Mouse (Mus musculus) embryonic facial prominence, embryonic 14.5 days (tissue): ENCODE data around the gene Ttf2. TPM values are rescaled to one million over a fixed set of nuclear protein-coding genes. Genes with fewer than 3 reads are reported as not detected.

Experiments
- ATAC-seq: fragments of 200-750 bp; cut with Nextera tagmentation; 2 replicates; pipeline ENCODE4 v1.8.0; 2017; ENCODE audit warnings: low read depth, moderate number of reproducible peaks, moderate TSS enrichment
- DNase-seq: peaks from one replicate; pipeline ENCODE4 v3.0.0-alpha.2; 2015; ENCODE audit warnings: low spot score
- H3K27ac ChIP-seq: fragments of 300-500 bp; sonication (generic); replicated peaks from 2 replicates; pipeline ENCODE4 v1.5.1; 2014; ENCODE audit warnings: low read depth, mild to moderate bottlenecking, low read length, moderate library complexity
- H3K27me3 ChIP-seq: fragments of 300-500 bp; sonication (generic); replicated peaks from 2 replicates; pipeline ENCODE4 v1.6.1; 2014; ENCODE audit warnings: low read length; ENCODE audit not compliant: control insufficient read depth, insufficient read depth
- H3K36me3 ChIP-seq: fragments of 300-500 bp; sonication (generic); 2 replicates; pipeline ENCODE4 v1.6.1; 2014; ENCODE audit warnings: low read length, mixed read lengths; ENCODE audit not compliant: control insufficient read depth, insufficient read depth
- H3K4me1 ChIP-seq: fragments of 300-500 bp; sonication (generic); 2 replicates; pipeline ENCODE4 v1.6.1; 2014; ENCODE audit warnings: antibody characterized with exemption, low read length; ENCODE audit not compliant: control insufficient read depth, insufficient read depth
- H3K4me2 ChIP-seq: fragments of 300-500 bp; sonication (generic); 2 replicates; pipeline ENCODE4 v1.6.1; 2014; ENCODE audit warnings: low read depth, mild to moderate bottlenecking, low read length, moderate library complexity, mixed read lengths
- H3K4me3 ChIP-seq: fragments of 300-500 bp; sonication (generic); 2 replicates; pipeline ENCODE4 v1.5.1; 2014; ENCODE audit warnings: low read depth, mild to moderate bottlenecking, low read length
- H3K9ac ChIP-seq: fragments of 300-500 bp; sonication (generic); 2 replicates; pipeline ENCODE4 v1.6.1; 2014; ENCODE audit warnings: low read depth, mild to moderate bottlenecking, low read length, moderate library complexity, mixed read lengths
- H3K9me3 ChIP-seq: fragments of 300-500 bp; sonication (generic); 2 replicates; pipeline ENCODE4 v1.6.1; 2016; ENCODE audit warnings: low read length; ENCODE audit not compliant: control insufficient read depth
- WGBS: fragments of 180-500 bp; shearing (Covaris S2); extraction: QIAGEN DNeasy Blood & Tissue Kit; methylation state at CpG from one replicate; pipeline ENCODE4 v1.1.7; 2014; 5-methylcytosine and 5-hydroxymethylcytosine counted together
- polyA plus RNA-seq: library from polyadenylated mRNA; unstranded; fragments of >200 nt; fragmentation: Nextera tagmentation; extraction: Ambion mirVana; gene quantifications from 2 replicates; pipeline ENCODE4 v1.2.1, GENCODE M21; 2014

Gene Ttf2
- polyA plus RNA-seq, 1 experiment from 2014 or later = 12.0 TPM

DNA sequence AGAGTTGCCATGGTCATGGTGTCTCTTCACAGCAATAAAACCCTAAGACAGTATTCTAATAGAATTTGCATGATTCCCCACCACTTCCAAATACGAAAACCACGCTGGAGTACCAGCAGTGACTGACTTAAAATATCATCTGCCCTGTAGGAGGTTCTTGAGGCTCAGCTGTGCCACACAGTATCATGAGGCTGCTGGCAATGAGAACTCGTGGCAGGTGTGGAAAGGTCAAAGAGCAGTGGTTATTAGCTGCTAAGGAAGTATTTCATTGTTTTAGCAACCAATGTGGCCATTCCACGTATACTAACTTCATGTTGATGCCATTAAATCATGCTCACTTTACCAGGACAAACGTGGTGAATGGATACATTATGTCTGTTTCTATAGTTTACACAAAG is 41.7 kb upstream of the Ttf2 start:
- ATAC-seq (no peak), DNase-seq (no peak)
- Histone ChIP-seq H3K9me3 (no peaks in the 10 kb centered on the region), H3K9ac (no peak overlapping the region), H3K4me1 (peaks cover 15% of the 10 kb centered on the region; the same call in 1 of the 2 replicates), H3K4me3 (no peak overlapping the region), H3K27ac (no peak overlapping the region), H3K36me3 (no peaks in the 10 kb centered on the region), H3K27me3 (no peaks in the 10 kb centered on the region), H3K4me2 (no peak overlapping the region)
- 55% methylated on average over 5 of the region's 5 CpGs for WGBS

GRCm38 (mm10) chr3:101010589-101011202 is 41.2 kb upstream of the Ttf2 start:
- peaks cover 16% of the 10 kb centered on the region; the same call in 1 of the 2 replicates for H3K4me1 ChIP-seq
- H3K4me2 ChIP-seq = no peak overlapping the region
- 81% methylated on average over 4 of the region's 4 CpGs for WGBS
- ATAC-seq (no peak), DNase-seq (peak; percentile 14)
- H3K9me3 ChIP-seq = no peaks in the 10 kb centered on the region
- H3K27me3 ChIP-seq = no peaks in the 10 kb centered on the region
- H3K27ac ChIP-seq = no peak overlapping the region
- H3K9ac ChIP-seq = no peak overlapping the region
- no peak overlapping the region for H3K4me3 ChIP-seq
- no peaks in the 10 kb centered on the region for H3K36me3 ChIP-seq

- Histone ChIP-seq H3K9me3 (no peaks in the 10 kb centered on the region), H3K4me1 (peaks cover 9% of the 10 kb centered on the region; the same call in 1 of the 2 replicates), H3K4me3 (no peak overlapping the region), H3K27me3 (no peaks in the 10 kb centered on the region), H3K27ac (no peak overlapping the region), H3K4me2 (no peak overlapping the region), H3K9ac (no peak overlapping the region), H3K36me3 (no peaks in the 10 kb centered on the region)
- ATAC-seq (no peak), DNase-seq (peak; percentile 69)
- 46% methylated on average over 5 of the region's 5 CpGs for WGBS
Measured at GRCm38 (mm10) chr3:101007112-101007782, 37.8 kb upstream of the Ttf2 start.

- Histone ChIP-seq H3K4me3 (no peak overlapping the region), H3K4me1 (peaks cover 9% of the 10 kb centered on the region; the same call in 1 of the 2 replicates), H3K36me3 (no peaks in the 10 kb centered on the region), H3K27ac (no peak overlapping the region), H3K9ac (no peak overlapping the region), H3K4me2 (no peak overlapping the region), H3K27me3 (no peaks in the 10 kb centered on the region), H3K9me3 (no peaks in the 10 kb centered on the region)
- 63% methylated on average over 6 of the region's 6 CpGs for WGBS
- no peak for ATAC-seq
- peak; percentile 38 for DNase-seq
Measured at GRCm38 (mm10) chr3:101005392-101005791, 35.9 kb upstream of the Ttf2 start.

GRCm38 (mm10) chr3:101003575-101004356 is 34.3 kb upstream of the Ttf2 start:
- no peak for ATAC-seq
- Histone ChIP-seq H3K4me2 (no peak overlapping the region), H3K36me3 (no peaks in the 10 kb centered on the region), H3K4me3 (no peak overlapping the region), H3K27ac (no peak overlapping the region), H3K27me3 (no peaks in the 10 kb centered on the region), H3K4me1 (peaks cover 12% of the 10 kb centered on the region), H3K9me3 (no peaks in the 10 kb centered on the region), H3K9ac (no peak overlapping the region)
- no peak for DNase-seq
- WGBS = 81% methylated on average over 15 of the region's 15 CpGs

GRCm38 (mm10) chr3:100999732-101000131 is 30.3 kb upstream of the Ttf2 start:
- no peak overlapping the region for H3K9ac ChIP-seq
- 19% methylated on average over 2 of the region's 2 CpGs for WGBS
- DNase-seq (no peak), ATAC-seq (no peak)
- no peak overlapping the region for H3K4me3 ChIP-seq
- H3K36me3 ChIP-seq = no peaks in the 10 kb centered on the region
- no peaks in the 10 kb centered on the region for H3K9me3 ChIP-seq
- H3K4me1 ChIP-seq = peaks cover 4% of the 10 kb centered on the region
- H3K4me2 ChIP-seq = no peak overlapping the region
- H3K27ac ChIP-seq = no peak overlapping the region
- H3K27me3 ChIP-seq = no peaks in the 10 kb centered on the region

DNA sequence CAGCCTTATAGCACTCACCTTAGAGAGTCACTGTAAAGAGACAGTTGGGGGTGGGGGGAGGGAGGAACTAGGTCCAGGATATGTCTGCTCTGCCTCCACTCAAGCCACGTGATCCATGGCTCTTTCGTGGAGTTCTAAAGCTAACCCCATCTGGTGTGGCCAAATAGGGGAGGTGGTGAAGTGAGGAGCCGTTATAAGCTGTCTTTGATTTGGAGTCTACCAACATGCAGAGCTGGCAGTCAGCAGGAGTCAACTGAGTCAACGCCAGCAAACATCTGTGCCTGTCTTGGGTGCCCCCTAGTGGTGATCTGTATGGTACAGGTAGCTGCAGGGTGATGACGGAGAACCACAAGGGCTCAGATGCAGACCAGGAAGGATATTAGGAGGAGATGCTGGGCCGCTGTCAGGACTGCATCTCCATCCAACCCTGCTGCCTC is 29.5 kb upstream of the Ttf2 start:
- no peak overlapping the region for H3K9ac ChIP-seq
- DNase-seq (peak; percentile 72), ATAC-seq (no peak)
- 24% methylated on average over 6 of the region's 6 CpGs for WGBS
- no peaks in the 10 kb centered on the region for H3K9me3 ChIP-seq
- no peaks in the 10 kb centered on the region for H3K36me3 ChIP-seq
- no peak overlapping the region for H3K4me2 ChIP-seq
- no peak overlapping the region for H3K27ac ChIP-seq
- H3K4me1 ChIP-seq = peaks cover 4% of the 10 kb centered on the region
- H3K27me3 ChIP-seq = no peaks in the 10 kb centered on the region
- no peak overlapping the region for H3K4me3 ChIP-seq

- no peaks in the 10 kb centered on the region for H3K36me3 ChIP-seq
- peaks cover 4% of the 10 kb centered on the region for H3K4me1 ChIP-seq
- H3K9me3 ChIP-seq = no peaks in the 10 kb centered on the region
- DNase-seq (peak; percentile 50), ATAC-seq (no peak)
- H3K4me2 ChIP-seq = no peak overlapping the region
- no peak overlapping the region for H3K9ac ChIP-seq
- H3K4me3 ChIP-seq = no peak overlapping the region
- WGBS = 71% methylated on average over 10 of the region's 10 CpGs
- no peak overlapping the region for H3K27ac ChIP-seq
- H3K27me3 ChIP-seq = no peaks in the 10 kb centered on the region
Measured at GRCm38 (mm10) chr3:100997785-100998570, 28.5 kb upstream of the Ttf2 start.
